Mouse (Mus musculus) hindbrain, embryonic 10.5 days (tissue): ENCODE measurements at regions not wholly inside any gene's neighbourhood (a gene's known extent, or its start where the extent isn't known, plus 50 kb on each side); places are given as distances from the start of the nearest gene placed in this dataset.

Experiments used
- DNase-seq: peaks from one replicate; pipeline ENCODE4 v3.0.0-alpha.2; 2017; ENCODE audit warnings: low spot score
- H3K27ac ChIP-seq: fragments of 300-500 bp; sonication (generic); 2 replicates; pipeline ENCODE4 v1.5.1; 2016; ENCODE audit warnings: mild to moderate bottlenecking, moderate library complexity
- H3K27me3 ChIP-seq: fragments of 300-500 bp; sonication (generic); 2 replicates; pipeline ENCODE4 v1.6.1; 2016; ENCODE audit warnings: mild to moderate bottlenecking; ENCODE audit not compliant: poor library complexity, insufficient read depth, severe bottlenecking
- H3K36me3 ChIP-seq: fragments of 300-500 bp; sonication (generic); 2 replicates; pipeline ENCODE4 v1.6.1; 2016; ENCODE audit warnings: mild to moderate bottlenecking, moderate library complexity
- H3K4me1 ChIP-seq: fragments of 300-500 bp; sonication (generic); replicated peaks from 2 replicates; pipeline ENCODE4 v1.6.1; 2016; ENCODE audit warnings: mild to moderate bottlenecking
- H3K4me3 ChIP-seq: fragments of 300-500 bp; sonication (generic); 2 replicates; pipeline ENCODE4 v1.5.1; 2016; ENCODE audit warnings: mild to moderate bottlenecking, moderate library complexity
- H3K9me3 ChIP-seq: fragments of 300-500 bp; sonication (generic); 2 replicates; pipeline ENCODE4 v1.6.1; 2016; ENCODE audit warnings: mild to moderate bottlenecking, moderate library complexity
- WGBS: fragments of 180-500 bp; shearing (Covaris S2); methylation state at CpG from one replicate; pipeline ENCODE4 v1.1.7; 2016; 5-methylcytosine and 5-hydroxymethylcytosine counted together

- peak; percentile 60 for DNase-seq
- H3K27ac ChIP-seq: no peak overlapping the region
- no peak overlapping the region for H3K4me3 ChIP-seq
- H3K36me3 ChIP-seq: no peaks in the 10 kb centered on the region
- WGBS: 48% methylated on average over 8 of the region's 8 CpGs
- H3K27me3 ChIP-seq: no peaks in the 10 kb centered on the region
- H3K4me1 ChIP-seq: no peaks in the 10 kb centered on the region
- H3K9me3 ChIP-seq: no peaks in the 10 kb centered on the region
Observed at GRCm38 (mm10) chr12:10589537-10589936, 199.0 kb downstream of the Rdh14 start.

- Histone ChIP-seq H3K9me3 (no peaks in the 10 kb centered on the region), H3K36me3 (no peaks in the 10 kb centered on the region), H3K4me1 (no peaks in the 10 kb centered on the region), H3K27me3 (no peaks in the 10 kb centered on the region), H3K27ac (no peak overlapping the region), H3K4me3 (no peak overlapping the region)
- DNase-seq: peak; percentile 65
- 18% methylated on average over 7 of the region's 7 CpGs for WGBS
Observed at GRCm38 (mm10) chr12:10597976-10598746, 207.6 kb downstream of the Rdh14 start.

- Histone ChIP-seq H3K36me3 (no peaks in the 10 kb centered on the region), H3K4me1 (no peaks in the 10 kb centered on the region), H3K27ac (no peak overlapping the region), H3K27me3 (no peaks in the 10 kb centered on the region), H3K9me3 (no peaks in the 10 kb centered on the region), H3K4me3 (no peak overlapping the region)
- no peak for DNase-seq
- 82% methylated on average over 6 of the region's 6 CpGs for WGBS
Observed at GRCm38 (mm10) chr12:10600111-10600510, 209.5 kb downstream of the Rdh14 start.

GRCm38 (mm10) chr12:10618319-10618718 lies 227.7 kb downstream of the Rdh14 start:
- Histone ChIP-seq H3K9me3 (no peaks in the 10 kb centered on the region), H3K27ac (no peak overlapping the region), H3K4me1 (no peaks in the 10 kb centered on the region), H3K36me3 (no peaks in the 10 kb centered on the region), H3K27me3 (no peaks in the 10 kb centered on the region), H3K4me3 (no peak overlapping the region)
- no peak for DNase-seq

- Histone ChIP-seq H3K4me1 (no peaks in the 10 kb centered on the region), H3K36me3 (no peaks in the 10 kb centered on the region), H3K9me3 (no peaks in the 10 kb centered on the region), H3K27me3 (no peaks in the 10 kb centered on the region), H3K4me3 (no peak overlapping the region), H3K27ac (no peak overlapping the region)
- 90% methylated on average over 3 of the region's 3 CpGs for WGBS
- no peak for DNase-seq
Observed at GRCm38 (mm10) chr12:10620541-10620940, 230.0 kb downstream of the Rdh14 start.

- WGBS: 92% methylated on average over 3 of the region's 3 CpGs
- no peak overlapping the region for H3K4me3 ChIP-seq
- DNase-seq: no peak
- H3K36me3 ChIP-seq: no peaks in the 10 kb centered on the region
- no peaks in the 10 kb centered on the region for H3K4me1 ChIP-seq
- H3K9me3 ChIP-seq: no peaks in the 10 kb centered on the region
- H3K27ac ChIP-seq: no peak overlapping the region
- no peaks in the 10 kb centered on the region for H3K27me3 ChIP-seq
Observed at GRCm38 (mm10) chr12:10638591-10638990, 248.0 kb downstream of the Rdh14 start.

GRCm38 (mm10) chr12:10654466-10655184 lies 264.1 kb downstream of the Rdh14 start:
- 90% methylated on average over 6 of the region's 6 CpGs for WGBS
- H3K4me1 ChIP-seq: no peaks in the 10 kb centered on the region
- no peak overlapping the region for H3K4me3 ChIP-seq
- no peaks in the 10 kb centered on the region for H3K27me3 ChIP-seq
- H3K9me3 ChIP-seq: no peaks in the 10 kb centered on the region
- DNase-seq: no peak
- H3K36me3 ChIP-seq: no peaks in the 10 kb centered on the region
- no peak overlapping the region for H3K27ac ChIP-seq

- Histone ChIP-seq H3K9me3 (no peaks in the 10 kb centered on the region), H3K4me1 (no peaks in the 10 kb centered on the region), H3K27me3 (no peaks in the 10 kb centered on the region), H3K27ac (no peak overlapping the region), H3K36me3 (no peaks in the 10 kb centered on the region), H3K4me3 (no peak overlapping the region)
- DNase-seq: no peak
Observed at GRCm38 (mm10) chr12:10655185-10655544, 264.6 kb downstream of the Rdh14 start.

- no peaks in the 10 kb centered on the region for H3K9me3 ChIP-seq
- H3K4me3 ChIP-seq: no peak overlapping the region
- 64% methylated on average over 2 of the region's 2 CpGs for WGBS
- no peaks in the 10 kb centered on the region for H3K36me3 ChIP-seq
- no peak overlapping the region for H3K27ac ChIP-seq
- no peaks in the 10 kb centered on the region for H3K27me3 ChIP-seq
- no peak for DNase-seq
- H3K4me1 ChIP-seq: no peaks in the 10 kb centered on the region
Observed at GRCm38 (mm10) chr12:10658826-10659225, 268.3 kb downstream of the Rdh14 start.

- Histone ChIP-seq H3K9me3 (no peaks in the 10 kb centered on the region), H3K27ac (no peak overlapping the region), H3K27me3 (no peaks in the 10 kb centered on the region), H3K4me3 (no peak overlapping the region), H3K36me3 (no peaks in the 10 kb centered on the region), H3K4me1 (no peaks in the 10 kb centered on the region)
- 85% methylated on average over 4 of the region's 4 CpGs for WGBS
- no peak for DNase-seq
Observed at GRCm38 (mm10) chr12:10686747-10687146, 296.2 kb downstream of the Rdh14 start.
